Mouse (Mus musculus) hindbrain, embryonic 11.5 days (tissue): ENCODE data around the gene Adam10. TPM values are rescaled to one million over a fixed set of nuclear protein-coding genes. Genes with fewer than 3 reads are reported as not detected.

Experiments used
- ATAC-seq: fragments of 200-750 bp; cut with Nextera tagmentation; 2 replicates; pipeline ENCODE4 v1.8.0; 2017; ENCODE audit warnings: mild to moderate bottlenecking, moderate TSS enrichment, moderate library complexity; ENCODE audit not compliant: low FRiP score
- DNase-seq: peaks from one replicate; pipeline ENCODE4 v3.0.0-alpha.2; 2015; ENCODE audit warnings: low spot score
- H3K27ac ChIP-seq: fragments of 300-500 bp; sonication (generic); 2 replicates; pipeline ENCODE4 v1.5.1; 2014; ENCODE audit warnings: mild to moderate bottlenecking, low read depth, low read length
- H3K27me3 ChIP-seq: fragments of 300-500 bp; sonication (generic); 2 replicates; pipeline ENCODE4 v1.6.1; 2014; ENCODE audit warnings: mild to moderate bottlenecking, low read length, moderate library complexity, mixed read lengths; ENCODE audit not compliant: control insufficient read depth, insufficient read depth
- H3K36me3 ChIP-seq: fragments of 300-500 bp; sonication (generic); 2 replicates; pipeline ENCODE4 v1.6.1; 2014; ENCODE audit warnings: mild to moderate bottlenecking, low read length, moderate library complexity, mixed read lengths; ENCODE audit not compliant: control insufficient read depth, insufficient read depth
- H3K4me1 ChIP-seq: fragments of 300-500 bp; sonication (generic); replicated peaks from 2 replicates; pipeline ENCODE4 v1.6.1; 2014; ENCODE audit warnings: low read length, mixed read lengths; ENCODE audit not compliant: control insufficient read depth, insufficient read depth
- H3K4me2 ChIP-seq: fragments of 300-500 bp; sonication (generic); replicated peaks from 2 replicates; pipeline ENCODE4 v1.6.1; 2014; ENCODE audit warnings: mild to moderate bottlenecking, low read depth, low read length
- H3K4me3 ChIP-seq: fragments of 300-500 bp; sonication (generic); 2 replicates; pipeline ENCODE4 v1.5.1; 2014; ENCODE audit warnings: low read depth, low read length
- H3K9ac ChIP-seq: fragments of 300-500 bp; sonication (generic); 2 replicates; pipeline ENCODE4 v1.6.1; 2014; ENCODE audit warnings: low read depth, low read length
- H3K9me3 ChIP-seq: fragments of 300-500 bp; sonication (generic); 2 replicates; pipeline ENCODE4 v1.6.1; 2016; ENCODE audit warnings: low read length; ENCODE audit not compliant: control insufficient read depth
- WGBS: fragments of 180-500 bp; shearing (Covaris S2); extraction: QIAGEN DNeasy Blood & Tissue Kit; methylation state at CpG from one replicate; pipeline ENCODE4 v1.1.7; 2014; 5-methylcytosine and 5-hydroxymethylcytosine counted together
- polyA plus RNA-seq: library from polyadenylated mRNA; unstranded; fragments of >200 nt; fragmentation: Nextera tagmentation; extraction: Ambion mirVana; gene quantifications from 2 replicates; pipeline ENCODE4 v1.2.1, GENCODE M21; 2014

Gene Adam10
- polyA plus RNA-seq, 1 experiment from 2014 or later, result 64.9 TPM

DNA sequence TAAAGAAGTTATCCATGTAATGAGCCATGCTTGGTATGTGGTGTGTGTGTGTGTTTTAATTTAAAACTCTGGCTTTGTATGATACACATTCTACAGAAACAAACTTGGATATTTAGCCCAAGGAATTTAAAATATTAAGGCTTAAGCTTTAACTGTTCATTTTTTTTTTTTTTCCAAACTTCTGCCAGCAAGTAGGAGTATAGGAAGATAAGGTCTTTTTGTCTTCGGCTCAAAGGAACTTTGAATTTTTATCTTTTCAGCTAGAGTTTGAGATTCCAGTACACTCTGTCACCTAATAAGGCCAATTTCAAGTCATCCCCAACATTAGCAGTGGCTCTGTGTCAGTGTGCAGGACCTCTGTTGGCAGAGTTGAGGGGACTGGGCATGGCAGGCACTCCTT lies 3.4 kb downstream of the Adam10 start:
- DNase-seq (no peak), ATAC-seq (no peak)
- WGBS, result 93% methylated on average over 1 of the region's 1 CpGs

DNA sequence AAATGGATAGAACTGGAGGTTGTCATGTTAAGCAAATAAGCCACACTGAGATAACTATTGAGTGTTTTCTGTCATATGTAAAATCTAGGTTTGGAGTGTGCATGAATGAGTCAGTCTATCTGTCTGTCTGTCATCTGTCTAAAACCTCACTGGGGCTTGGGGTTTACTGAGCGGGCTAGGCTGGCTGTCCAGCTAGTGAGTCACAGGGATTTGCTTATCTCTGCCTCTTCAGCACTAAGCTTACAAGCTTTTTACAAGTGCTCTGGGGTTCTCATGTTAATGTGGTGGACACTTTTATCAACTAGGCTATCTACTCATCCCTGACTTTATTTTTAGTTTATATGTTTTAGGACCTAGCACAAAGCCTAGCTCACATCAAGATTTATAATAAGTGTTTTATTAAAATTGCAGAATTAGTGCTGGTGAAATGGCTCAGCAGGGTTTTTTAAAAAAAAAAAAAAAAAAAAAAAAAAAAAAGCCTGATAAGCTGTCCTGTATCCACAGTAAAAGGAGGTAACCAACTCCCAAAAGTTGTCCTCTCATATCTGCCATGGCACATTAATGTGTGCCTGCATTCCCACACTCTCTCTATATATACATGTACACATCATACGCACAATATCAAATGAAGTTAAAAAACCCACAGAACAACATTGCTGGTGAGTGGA lies 9.6 kb downstream of the Adam10 start:
- H3K9ac ChIP-seq, result no peak overlapping the region
- ATAC-seq (no peak), DNase-seq (no peak)
- H3K4me1 ChIP-seq, result no peaks in the 10 kb centered on the region
- no peak overlapping the region for H3K4me2 ChIP-seq
- H3K4me3 ChIP-seq, result no peak overlapping the region
- no peaks in the 10 kb centered on the region for H3K9me3 ChIP-seq
- H3K27ac ChIP-seq, result no peak overlapping the region
- H3K36me3 ChIP-seq, result no peaks in the 10 kb centered on the region
- WGBS, result 97% methylated on average over 2 of the region's 2 CpGs
- no peaks in the 10 kb centered on the region for H3K27me3 ChIP-seq

More for the DNA sequence above, 3.4 kb downstream of the Adam10 start:
- H3K27me3 ChIP-seq, result no peaks in the 10 kb centered on the region
- H3K36me3 ChIP-seq, result no peaks in the 10 kb centered on the region
- no peaks in the 10 kb centered on the region for H3K9me3 ChIP-seq
- no peaks in the 10 kb centered on the region for H3K4me1 ChIP-seq
- H3K4me3 ChIP-seq, result no peak overlapping the region
- no peak overlapping the region for H3K27ac ChIP-seq
- H3K4me2 ChIP-seq, result no peak overlapping the region
- no peak overlapping the region for H3K9ac ChIP-seq

DNA sequence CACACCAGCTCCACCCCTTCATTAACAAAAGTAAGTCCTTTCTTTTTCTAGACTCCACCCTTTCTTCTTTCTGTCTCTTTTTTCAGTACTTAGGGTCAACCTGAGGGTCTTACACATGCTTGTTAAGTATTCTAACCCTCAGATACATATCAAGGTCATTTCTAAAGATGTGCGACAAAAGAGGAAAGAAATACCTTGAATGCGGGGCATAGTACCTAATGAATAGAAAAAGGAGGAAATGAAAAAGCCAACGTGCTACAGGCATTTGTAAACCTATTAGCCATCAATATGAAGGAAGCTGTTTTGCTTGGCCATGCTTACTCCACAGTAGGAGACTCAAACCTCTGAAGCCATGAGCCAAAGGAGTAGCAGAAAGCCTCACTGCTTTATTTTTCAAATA lies 11.1 kb downstream of the Adam10 start:
- no peaks in the 10 kb centered on the region for H3K9me3 ChIP-seq
- H3K9ac ChIP-seq, result no peak overlapping the region
- H3K27ac ChIP-seq, result no peak overlapping the region
- no peaks in the 10 kb centered on the region for H3K36me3 ChIP-seq
- DNase-seq, result no peak
- no peak overlapping the region for H3K4me3 ChIP-seq
- H3K27me3 ChIP-seq, result no peaks in the 10 kb centered on the region
- H3K4me1 ChIP-seq, result no peaks in the 10 kb centered on the region
- 82% methylated on average over 3 of the region's 3 CpGs for WGBS
- no peak for ATAC-seq
- no peak overlapping the region for H3K4me2 ChIP-seq

DNA sequence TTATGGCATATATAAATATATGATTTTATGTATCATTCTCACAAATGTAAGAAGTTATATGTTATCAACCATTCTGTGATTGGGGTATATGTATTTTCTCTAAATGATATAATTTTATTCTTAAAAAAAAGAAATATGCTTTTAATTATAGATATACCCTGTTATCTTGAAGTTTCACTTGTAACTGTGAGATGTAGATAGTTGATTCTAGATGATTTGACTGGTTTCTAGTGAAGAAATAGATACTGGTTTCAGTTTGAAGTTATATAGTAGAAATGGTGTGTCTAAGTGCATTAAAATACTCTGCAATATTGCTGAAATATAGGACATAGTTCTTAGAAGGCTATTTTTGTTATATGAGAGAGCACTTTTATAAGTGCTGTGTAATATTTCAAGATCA lies 11.8 kb downstream of the Adam10 start:
- DNase-seq, result no peak
- Histone ChIP-seq H3K4me2 (no peak overlapping the region), H3K4me3 (no peak overlapping the region), H3K4me1 (no peaks in the 10 kb centered on the region), H3K27me3 (no peaks in the 10 kb centered on the region), H3K9me3 (no peaks in the 10 kb centered on the region), H3K9ac (no peak overlapping the region), H3K27ac (no peak overlapping the region), H3K36me3 (no peaks in the 10 kb centered on the region)
- ATAC-seq, result no peak

DNA sequence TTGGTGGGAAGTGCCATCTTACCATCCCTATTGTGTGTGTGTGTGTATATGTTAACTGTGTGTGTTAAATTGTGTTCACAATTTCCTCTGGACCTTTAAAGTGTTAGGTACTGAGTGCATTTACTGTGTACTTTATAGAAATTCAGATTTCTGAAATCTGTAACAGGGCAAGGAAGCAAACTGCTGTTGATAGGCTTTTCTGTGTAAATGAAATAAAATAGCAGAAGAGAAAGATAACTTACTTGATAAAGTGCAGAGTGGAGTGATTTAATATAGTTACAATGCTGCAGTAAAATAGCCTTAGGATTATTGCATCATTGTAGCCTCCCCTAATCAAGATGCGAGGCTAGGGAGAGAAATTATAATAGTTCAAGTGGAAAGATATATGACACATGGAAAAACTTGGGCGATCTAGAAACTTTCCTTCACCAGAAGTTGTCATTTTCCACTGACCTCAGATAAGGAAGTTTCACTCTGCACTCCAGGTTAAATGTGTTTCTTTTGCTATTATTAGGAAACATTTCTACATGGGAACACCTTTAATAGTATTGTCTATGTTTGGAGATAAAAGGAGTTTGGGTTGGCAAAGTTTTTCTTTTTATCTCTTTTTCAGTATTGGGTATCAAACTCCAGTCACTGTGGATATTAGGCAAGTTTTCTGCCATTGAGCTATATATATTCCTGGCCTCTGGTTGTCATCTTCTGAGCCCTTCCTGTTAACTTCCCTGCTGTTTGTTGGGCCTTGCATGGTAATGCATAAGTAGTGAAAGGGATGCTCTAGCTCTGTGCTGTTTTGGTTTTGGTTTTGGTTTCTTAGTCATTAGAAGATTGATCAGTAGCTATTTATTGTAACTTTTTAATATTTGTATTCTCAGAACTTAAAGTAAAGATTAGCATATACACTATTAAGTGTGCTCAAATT lies 13.2 kb downstream of the Adam10 start:
- DNase-seq (no peak), ATAC-seq (no peak)
- H3K9me3 ChIP-seq, result no peaks in the 10 kb centered on the region
- 87% methylated on average over 2 of the region's 2 CpGs for WGBS
- no peak overlapping the region for H3K4me2 ChIP-seq
- no peak overlapping the region for H3K27ac ChIP-seq
- H3K27me3 ChIP-seq, result no peaks in the 10 kb centered on the region
- H3K9ac ChIP-seq, result no peak overlapping the region
- no peak overlapping the region for H3K4me3 ChIP-seq
- H3K36me3 ChIP-seq, result no peaks in the 10 kb centered on the region
- H3K4me1 ChIP-seq, result no peaks in the 10 kb centered on the region

DNA sequence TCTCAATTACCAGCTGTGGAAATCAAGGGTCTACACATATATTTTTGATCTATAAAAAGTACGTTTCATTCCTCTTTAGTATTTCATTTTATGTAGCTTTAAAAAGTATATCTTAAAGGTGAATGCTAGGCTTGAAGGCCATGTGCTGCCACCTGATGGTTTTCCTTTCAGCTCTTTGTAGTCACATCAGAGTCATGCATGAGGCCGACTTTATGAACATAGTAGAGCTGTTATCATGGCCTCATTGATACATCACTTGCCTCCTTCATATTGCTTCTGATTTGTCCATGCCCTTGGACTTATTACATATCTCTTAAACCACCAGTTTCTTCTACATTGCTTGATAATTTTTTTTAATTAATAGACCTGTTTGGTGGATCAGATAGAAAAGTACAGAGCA lies 16.9 kb downstream of the Adam10 start:
- no peaks in the 10 kb centered on the region for H3K36me3 ChIP-seq
- H3K27ac ChIP-seq, result no peak overlapping the region
- no peak for ATAC-seq
- no peak overlapping the region for H3K4me2 ChIP-seq
- no peaks in the 10 kb centered on the region for H3K9me3 ChIP-seq
- no peak overlapping the region for H3K4me3 ChIP-seq
- H3K4me1 ChIP-seq, result no peaks in the 10 kb centered on the region
- H3K9ac ChIP-seq, result no peak overlapping the region
- WGBS, result 98% methylated on average over 2 of the region's 2 CpGs
- no peak for DNase-seq
- H3K27me3 ChIP-seq, result no peaks in the 10 kb centered on the region

DNA sequence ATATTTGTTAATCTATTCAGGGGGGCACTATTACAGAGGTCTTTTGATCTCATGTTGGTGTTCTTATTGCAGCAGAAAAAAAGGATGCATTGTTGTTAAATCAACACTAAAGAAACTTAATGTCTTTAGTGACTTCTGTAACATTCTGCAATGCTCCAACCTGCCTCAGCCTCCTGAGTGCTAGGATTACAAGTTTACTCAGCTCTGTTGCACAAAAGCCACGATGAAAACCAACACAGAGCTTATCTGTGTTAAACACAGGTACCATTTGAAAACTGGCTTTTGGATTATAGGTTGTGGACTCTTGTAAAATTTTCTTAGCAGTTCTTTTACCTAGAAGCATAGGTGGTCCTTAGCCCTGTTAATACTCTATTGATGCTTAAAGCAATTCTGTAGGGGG lies 19.3 kb downstream of the Adam10 start:
- no peak overlapping the region for H3K27ac ChIP-seq
- DNase-seq (no peak), ATAC-seq (no peak)
- H3K36me3 ChIP-seq, result no peaks in the 10 kb centered on the region
- H3K9me3 ChIP-seq, result no peaks in the 10 kb centered on the region
- 93% methylated on average over 1 of the region's 1 CpGs for WGBS
- no peaks in the 10 kb centered on the region for H3K4me1 ChIP-seq
- no peak overlapping the region for H3K4me3 ChIP-seq
- no peak overlapping the region for H3K4me2 ChIP-seq
- no peaks in the 10 kb centered on the region for H3K27me3 ChIP-seq
- no peak overlapping the region for H3K9ac ChIP-seq

DNA sequence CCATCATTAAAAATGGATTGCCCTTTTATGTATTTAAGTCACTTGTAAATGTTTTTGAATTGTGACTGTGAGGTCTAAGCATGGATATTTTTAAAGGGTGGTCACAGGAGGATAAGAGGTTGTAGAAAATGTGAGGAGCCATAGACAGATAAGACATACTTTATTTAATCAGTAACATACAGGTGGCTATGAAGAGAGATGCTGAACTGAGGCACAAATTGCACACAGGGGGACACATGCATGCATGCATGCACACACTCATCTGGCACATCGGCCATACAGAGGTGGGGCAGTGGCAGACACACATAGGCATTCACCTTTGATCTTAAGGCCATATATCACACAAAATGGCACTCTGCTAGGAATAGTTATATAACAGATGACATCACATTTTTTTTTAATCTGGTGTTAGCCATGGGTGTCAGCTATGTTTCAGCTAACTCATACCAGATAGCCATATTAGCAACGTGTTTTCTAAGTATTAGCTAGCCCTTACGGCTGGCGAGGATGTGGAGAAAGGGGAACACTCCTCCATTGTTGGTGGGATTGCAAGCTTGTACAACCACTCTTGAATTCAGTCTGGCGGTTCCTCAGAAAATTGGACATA lies 24.9 kb downstream of the Adam10 start:
- no peaks in the 10 kb centered on the region for H3K9me3 ChIP-seq
- no peak for ATAC-seq
- no peak overlapping the region for H3K4me3 ChIP-seq
- DNase-seq, result no peak
- H3K4me1 ChIP-seq, result no peaks in the 10 kb centered on the region
- WGBS, result 95% methylated on average over 5 of the region's 5 CpGs
- no peak overlapping the region for H3K4me2 ChIP-seq
- H3K27me3 ChIP-seq, result no peaks in the 10 kb centered on the region
- no peak overlapping the region for H3K27ac ChIP-seq
- no peaks in the 10 kb centered on the region for H3K36me3 ChIP-seq
- H3K9ac ChIP-seq, result no peak overlapping the region
